Comparison of ENCODE assay signal across 9 mouse cellular contexts in the genomic region with DNA sequence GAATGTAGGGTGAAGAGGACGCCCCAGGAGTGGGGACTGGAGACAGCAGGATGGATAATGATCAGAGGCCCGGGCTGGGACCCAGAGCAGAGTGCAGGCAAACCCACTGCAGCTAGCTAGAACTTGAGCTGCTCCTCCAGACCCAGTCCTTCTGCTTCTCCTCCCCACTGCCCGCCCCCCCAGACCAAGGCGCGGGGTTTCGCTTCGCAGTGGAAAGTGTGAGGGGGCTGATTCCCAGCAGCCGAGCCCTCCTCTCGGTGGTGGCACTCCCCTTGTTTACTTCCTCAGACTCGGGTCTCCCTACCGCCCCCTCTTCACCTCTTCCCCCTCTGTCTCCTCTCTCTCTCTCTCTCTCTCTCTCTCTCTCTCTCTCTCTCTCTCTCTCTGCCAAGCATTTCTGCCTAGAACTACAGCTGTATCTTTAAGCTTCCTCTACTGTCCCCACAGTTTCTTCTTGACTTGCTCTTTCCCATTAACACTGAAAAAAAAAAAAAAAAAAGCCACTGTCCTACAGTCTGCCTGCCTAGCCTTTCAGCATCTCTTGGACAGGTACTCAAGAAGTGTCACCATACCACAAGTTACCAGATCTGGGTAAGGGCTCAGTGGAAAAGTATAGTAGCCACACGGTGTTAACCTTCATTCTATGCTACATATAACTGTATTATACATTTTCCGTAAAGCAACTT. TPM values are rescaled to one million over a fixed set of nuclear protein-coding genes. Genes with fewer than 3 reads are reported as not detected.
A peak's percentile ranks its signal among the peaks of the same experiment; 100 is the strongest.
DNase-seq lines count a peak whose midpoint lies in the region; ATAC-seq and TF ChIP-seq lines count a peak whose summit lies in the region.
"Had no signal": no experiment of that assay in that cellular context is flagged by ENCODE, and none has a peak within 500 bp of the region (broad histone marks: within the 10 kb centered on the region; RNA-seq: fewer than 3 reads in every experiment).

TSS of gene Lag3 (minus strand) at position 173 of the 686 bp plus-strand sequence.

- no peak for DNase-seq in kidney, adult 8-10 months
- peak; percentile 31 for DNase-seq in MEL (ENCODE audit: low read depth, low spot score)
- DNase-seq in right cerebral cortex, postnatal 4 days = no peak
- no peak for DNase-seq in c-Kit-positive CD71-positive TER-119-positive erythroid progenitor cells, embryonic 14.5 days (ENCODE audit: low spot score)
- DNase-seq in kidney, adult 2 months = no peak
- DNase-seq: kidney, adult 11 months had no signal

- peaks cover 8% of the 10 kb centered on the region; the same call in 1 of the 2 replicates for H3K27me3 ChIP-seq in kidney, embryonic 15.5 days
- no peaks in the 10 kb centered on the region for H3K27me3 ChIP-seq in MEL (ENCODE audit: control insufficient read depth in 1 of 2, insufficient read depth in 2 of 2, low read length in 2 of 2)
- no peaks in the 10 kb centered on the region for H3K27me3 ChIP-seq in myocyte (ENCODE audit: control insufficient read depth, insufficient read depth, insufficient read length)
- H3K27me3 ChIP-seq in kidney, adult 2 months (replicated peaks; ENCODE audit: control insufficient read depth, insufficient read depth, low read length) = no peaks in the 10 kb centered on the region

- no peak within 1 kb of the TSS for H3ac ChIP-seq in myocyte (ENCODE audit: control insufficient read depth, insufficient read length)

- no peak within 1 kb of the TSS for H3K9ac ChIP-seq in kidney, embryonic 15.5 days
- H3K9ac ChIP-seq in MEL (ENCODE audit: control insufficient read depth, low read depth, low read length, poor library complexity, severe bottlenecking) = peak within 1 kb of the TSS; percentile 2; the same call in 1 of the 2 replicates

- ATAC-seq in kidney, embryonic 15.5 days (replicated peaks; ENCODE audit: low FRiP score) = no peak
- peak; percentile 58 for ATAC-seq in granulocyte monocyte progenitor cell, adult 5-6 weeks (replicated peaks; ENCODE audit: poor library complexity, severe bottlenecking)

- H3K4me3 ChIP-seq in kidney, embryonic 15.5 days (replicated peaks) = 0 out of 2 replicates have a peak within 1 kb of the TSS, but pooled peaks have one; percentile 6
- H3K4me3 ChIP-seq in MEL (ENCODE audit: control insufficient read depth in 1 of 2, insufficient read depth in 1 of 2, low read depth in 2 of 2, low read length in 2 of 2) (0 out of 4 replicates have a peak within 1 kb of the TSS, but pooled peaks of 1 of the 2 experiments have one; percentile 12), myocyte (no peak within 1 kb of the TSS)
- H3K4me3 ChIP-seq in kidney, adult 2 months (ENCODE audit: insufficient read depth, low read depth, low read length) = no peak within 1 kb of the TSS

- TF ChIP-seq POLR2A in MEL (IDR thresholded peaks at IDR 0.05; ENCODE audit: control insufficient read depth in 1 of 2, insufficient read depth in 1 of 2, low read depth in 1 of 2, low read length in 2 of 2, poor library complexity in 1 of 2) (no peak), myocyte (IDR thresholded peaks at IDR 0.05; ENCODE audit: insufficient read length, low read depth) (no peak)
- no peak for TF ChIP-seq POLR2A in kidney, adult 2 months (IDR thresholded peaks at IDR 0.05; ENCODE audit: low read depth, low read length)

- TF ChIP-seq EP300 in MEL (IDR thresholded peaks at IDR 0.05; ENCODE audit: low read depth in 1 of 2, low read length in 2 of 2) = no peak

- H3K27ac ChIP-seq in kidney, embryonic 15.5 days = peak within 1 kb of the TSS; percentile 34; the same call in 1 of the 2 replicates
- no peak within 1 kb of the TSS for H3K27ac ChIP-seq in MEL (ENCODE audit: control insufficient read depth, low read depth, low read length)
- H3K27ac ChIP-seq in kidney, adult 2 months (ENCODE audit: insufficient read depth, low read depth, low read length) = no peak within 1 kb of the TSS

- H3K9me3 ChIP-seq in kidney, embryonic 15.5 days (replicated peaks) = no peaks in the 10 kb centered on the region
- no peaks in the 10 kb centered on the region for H3K9me3 ChIP-seq in MEL (replicated peaks; ENCODE audit: insufficient read depth, low read length)

- peaks cover 62% of the 10 kb centered on the region for H3K4me1 ChIP-seq in kidney, embryonic 15.5 days
- peaks cover 11 to 25% of the 10 kb centered on the region in 2 experiments for H3K4me1 ChIP-seq in MEL (ENCODE audit: control insufficient read depth in 1 of 2, insufficient read depth in 2 of 2, low read length in 2 of 2)
- H3K4me1 ChIP-seq in kidney, adult 2 months (ENCODE audit: control insufficient read depth, insufficient read depth, low read length) = peaks cover 15% of the 10 kb centered on the region

- H3K4me2 ChIP-seq in kidney, embryonic 15.5 days = peak within 1 kb of the TSS; percentile 34
- no peak within 1 kb of the TSS for H3K4me2 ChIP-seq in myocyte (ENCODE audit: low read depth)

- H3K79me2 ChIP-seq in MEL (ENCODE audit: control insufficient read depth, insufficient read depth, low read length, poor library complexity) (peaks cover 1% of the 10 kb centered on the region; the same call in 1 of the 2 replicates), myocyte (ENCODE audit: control insufficient read depth, insufficient read depth) (peaks cover 14% of the 10 kb centered on the region)

- 20% methylated on average over 13 of the region's 13 CpGs for WGBS in kidney, embryonic 15.5 days
- WGBS in kidney, adult 2 months = 31% methylated on average over 13 of the region's 13 CpGs

- TF ChIP-seq CTCF in MEL (IDR thresholded peaks at IDR 0.05 in 2 of 3, conservative IDR thresholded peaks at IDR 0.05 in 1 of 3; ENCODE audit: control insufficient read depth in 1 of 3, insufficient read depth in 1 of 3, low read depth in 2 of 3, low read length in 3 of 3, poor library complexity in 1 of 3, severe bottlenecking in 1 of 3) = no peak
- TF ChIP-seq CTCF in kidney, adult 2 months (conservative IDR thresholded peaks at IDR 0.05; ENCODE audit: insufficient read depth, insufficient read length, low read depth, low read length) = no peak

- peaks cover 28% of the 10 kb centered on the region for H3K36me3 ChIP-seq in kidney, embryonic 15.5 days
- peaks cover 0 to 18% of the 10 kb centered on the region in 2 experiments; a peak in 2 of 4 replicates for H3K36me3 ChIP-seq in MEL (ENCODE audit: control insufficient read depth in 1 of 2, insufficient read depth in 2 of 2, low read length in 2 of 2)
- peaks cover 16% of the 10 kb centered on the region for H3K36me3 ChIP-seq in myocyte (ENCODE audit: control insufficient read depth, insufficient read depth)
- peaks cover 3% of the 10 kb centered on the region; the same call in 1 of the 2 replicates for H3K36me3 ChIP-seq in kidney, adult 2 months (ENCODE audit: control insufficient read depth, insufficient read depth, low read length)

- no peak for TF ChIP-seq RAD21 in MEL (IDR thresholded peaks at IDR 0.05; ENCODE audit: low read depth, low read length)

TF ChIP-seq in MEL, 35 proteins besides CTCF, POLR2A, EP300 and RAD21:
- TF ChIP-seq GATA1 (IDR thresholded peaks at IDR 0.05; ENCODE audit: low read depth, low read length) (no peak), ZNF384 (IDR thresholded peaks at IDR 0.05; ENCODE audit: low read depth, low read length) (peak; percentile 75), JUND (IDR thresholded peaks at IDR 0.05; ENCODE audit: low read depth, low read length) (peak; percentile 79)

TF ChIP-seq in myocyte, 11 proteins besides CTCF, POLR2A, EP300 and RAD21:
- peak; percentile 57 for TF ChIP-seq POLR2AphosphoS2 (IDR thresholded peaks at IDR 0.05; ENCODE audit: insufficient read length, low read depth)
- no peak for TF ChIP-seq TCF12 (IDR thresholded peaks at IDR 0.05; ENCODE audit: insufficient read depth, poor library complexity, severe bottlenecking)
- TF ChIP-seq MYOD1 (IDR thresholded peaks at IDR 0.05; ENCODE audit: control insufficient read depth in 1 of 3, insufficient read length in 2 of 3, low read depth in 2 of 3) = no peak
- no peak for TF ChIP-seq USF1 (IDR thresholded peaks at IDR 0.05; ENCODE audit: low read depth)

RNA-seq across cellular contexts. Expression of gene Lag3, which starts in this region (rescaled TPM):
- 1.7 and 1.8 TPM in 2 replicates for polyA plus RNA-seq in kidney, embryonic 15.5 days (2015; fragmentation: Nextera tagmentation; extraction: Ambion mirVana)
- total RNA-seq in MEL (2012; rRNA removed) = 0.16 and 0.35 TPM in 2 replicates
- 1 to 10 TPM in 1 of 2 experiments, not detected in 1; 1.3 TPM for polyA plus RNA-seq in MEL (2012; ENCODE audit: insufficient read depth in 1 of 2, insufficient read length in 2 of 2, low read depth in 1 of 2, low replicate concordance in 2 of 2, missing spikeins in 1 of 2)
- 1.4 and 3.8 TPM in 2 replicates for total RNA-seq in granulocyte monocyte progenitor cell, adult 5-6 weeks (2014; fragmentation: Nextera tagmentation)
- 1.4 and 9.6 TPM in 2 replicates for total RNA-seq in granulocyte monocyte progenitor cell, adult 5-6 weeks (2017)
- polyA plus RNA-seq in myocyte (2012; fragmentation: generic; extraction: Trizol) = 0.41 TPM
- 0.80 and 1.5 TPM in 2 replicates for polyA plus RNA-seq in kidney, adult 2 months (2012; rRNA removed)
